Mouse (Mus musculus): Measurements from ENCODE around the gene Pip5kl1. TPM values are rescaled to one million over a fixed set of nuclear protein-coding genes. Genes with fewer than 3 reads are reported as not detected.

Gene Pip5kl1
- polyA plus RNA-seq, 2 experiments, result 0.43 to 1.9 TPM

DNA sequence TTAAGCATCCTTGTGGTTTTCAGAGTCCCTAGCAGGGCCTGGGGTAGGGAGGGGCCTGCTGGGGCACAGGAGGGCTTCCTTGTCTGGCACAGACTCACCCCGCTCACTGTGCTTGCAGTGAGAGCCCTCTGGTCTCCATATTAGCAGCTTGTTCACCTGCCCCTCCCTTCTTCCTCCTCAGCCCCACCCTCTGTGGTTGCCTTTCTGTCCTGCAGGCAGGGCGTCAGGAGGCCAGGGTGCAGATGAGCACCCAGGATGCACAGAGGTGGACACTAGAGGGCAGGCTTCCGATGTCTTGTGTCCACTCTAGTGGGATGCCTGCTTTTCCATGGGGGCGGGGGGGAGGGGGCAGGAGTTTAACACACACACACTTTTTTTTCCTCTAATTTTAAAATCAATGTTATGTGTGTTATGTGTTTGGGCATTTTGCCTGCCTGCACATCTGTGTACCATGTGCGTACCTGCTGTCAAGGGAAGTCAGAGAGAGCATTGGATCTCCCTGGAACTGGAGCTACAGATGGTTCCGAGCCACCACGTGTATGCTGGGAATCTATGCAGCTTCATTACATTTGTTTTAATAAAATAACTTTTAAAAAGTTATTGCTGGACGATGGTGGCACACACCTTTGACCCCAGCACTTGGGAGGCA is 26.9 kb downstream of the Pip5kl1 start:
- no peak for DNase-seq (ENCODE audit: low spot score)
- Histone ChIP-seq H3K27ac (replicated peaks; ENCODE audit: low read depth, low read length) (peak overlapping the region; percentile 50; the same call in 1 of the 2 replicates), H3K9ac (ENCODE audit: low read depth, low read length, severe bottlenecking) (peak overlapping the region; percentile 32; the same call in 1 of the 2 replicates), H3K27me3 (ENCODE audit: control insufficient read depth, insufficient read depth, low read length) (no peaks in the 10 kb centered on the region), H3K9me3 (ENCODE audit: control insufficient read depth, low read length) (no peaks in the 10 kb centered on the region), H3K4me1 (ENCODE audit: control insufficient read depth, insufficient read depth, low read length) (peaks cover 12% of the 10 kb centered on the region; the same call in 1 of the 2 replicates), H3K36me3 (ENCODE audit: control insufficient read depth, insufficient read depth, low read length) (peaks cover 16% of the 10 kb centered on the region), H3K4me3 (replicated peaks; ENCODE audit: low read length) (no peak overlapping the region), H3K4me2 (replicated peaks; ENCODE audit: low read depth, low read length, severe bottlenecking) (no peak overlapping the region)
- TF ChIP-seq POLR2A (IDR thresholded peaks at IDR 0.05; ENCODE audit: borderline replicate concordance, extremely low read depth, insufficient read depth, insufficient read length), result no peak
- ATAC-seq (ENCODE audit: low FRiP score, low read depth), result peak; percentile 58; the same call in 1 of the 2 replicates
- 24% methylated on average over 8 of the region's 8 CpGs for WGBS

DNA sequence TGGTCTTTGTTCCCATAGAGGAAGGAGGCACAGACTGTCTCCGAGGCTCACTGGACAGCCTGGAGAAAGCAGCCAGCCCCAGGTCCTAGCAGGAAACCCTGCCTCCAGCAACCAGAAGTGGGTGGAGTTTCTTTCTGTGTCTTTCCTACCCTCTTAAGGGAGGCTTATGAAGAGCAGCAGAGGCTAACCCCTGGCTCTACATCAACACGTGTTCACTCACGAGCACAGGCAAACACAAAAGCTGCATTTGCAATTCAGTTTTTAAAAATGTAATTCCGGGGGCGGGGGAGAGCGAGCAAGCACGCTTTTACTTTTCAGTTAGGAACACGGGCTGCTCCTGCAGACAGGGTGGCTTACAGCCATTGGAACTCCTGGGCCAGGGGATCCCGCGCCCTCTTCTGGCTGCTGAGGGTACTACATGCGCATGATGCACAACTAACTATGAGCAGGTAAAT is 28.0 kb downstream of the Pip5kl1 start:
- peak overlapping the region; percentile 22; the same call in 1 of the 2 replicates for H3K9ac ChIP-seq (ENCODE audit: low read depth, low read length, severe bottlenecking)
- no peaks in the 10 kb centered on the region for H3K27me3 ChIP-seq (ENCODE audit: control insufficient read depth, insufficient read depth, low read length)
- H3K36me3 ChIP-seq (ENCODE audit: control insufficient read depth, insufficient read depth, low read length), result peaks cover 5% of the 10 kb centered on the region
- 2% methylated on average over 11 of the region's 11 CpGs for WGBS
- DNase-seq (ENCODE audit: low spot score) (peak; percentile 78), ATAC-seq (ENCODE audit: low FRiP score, low read depth) (peak; percentile 47; the same call in 1 of the 2 replicates)
- peak overlapping the region; percentile 50 for H3K27ac ChIP-seq (replicated peaks; ENCODE audit: low read depth, low read length)
- TF ChIP-seq POLR2A (IDR thresholded peaks at IDR 0.05; ENCODE audit: borderline replicate concordance, extremely low read depth, insufficient read depth, insufficient read length), result no peak
- peaks cover 16% of the 10 kb centered on the region for H3K4me1 ChIP-seq (ENCODE audit: control insufficient read depth, insufficient read depth, low read length)
- H3K4me3 ChIP-seq (replicated peaks; ENCODE audit: low read length), result peak overlapping the region; percentile 29
- H3K9me3 ChIP-seq (ENCODE audit: control insufficient read depth, low read length), result no peaks in the 10 kb centered on the region
- peak overlapping the region; percentile 47 for H3K4me2 ChIP-seq (replicated peaks; ENCODE audit: low read depth, low read length, severe bottlenecking)

DNA sequence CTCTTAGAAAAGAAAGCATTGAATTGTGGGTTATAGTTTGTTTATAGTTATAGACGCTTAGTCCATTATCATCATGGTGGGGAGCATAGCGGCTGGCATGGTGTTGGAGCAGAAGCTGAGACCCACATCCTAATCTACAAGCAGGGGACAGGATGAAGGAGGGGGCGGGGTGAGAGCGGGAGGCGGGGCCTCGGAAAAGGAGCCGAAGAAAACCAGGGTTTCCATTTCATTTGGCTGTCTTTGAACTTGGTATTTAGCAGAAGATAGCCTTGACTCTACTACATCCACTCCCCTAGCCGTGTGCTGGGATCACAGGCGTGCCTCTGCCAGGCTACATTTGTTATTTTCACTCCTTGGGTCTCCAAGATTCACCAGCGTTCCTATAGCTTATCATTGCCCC is 30.0 kb downstream of the Pip5kl1 start:
- peaks cover 30% of the 10 kb centered on the region for H3K4me1 ChIP-seq (ENCODE audit: control insufficient read depth, insufficient read depth, low read length)
- WGBS, result 47% methylated on average over 10 of the region's 10 CpGs
- no peak overlapping the region for H3K4me2 ChIP-seq (replicated peaks; ENCODE audit: low read depth, low read length, severe bottlenecking)
- no peak for TF ChIP-seq POLR2A (IDR thresholded peaks at IDR 0.05; ENCODE audit: borderline replicate concordance, extremely low read depth, insufficient read depth, insufficient read length)
- H3K27me3 ChIP-seq (ENCODE audit: control insufficient read depth, insufficient read depth, low read length), result no peaks in the 10 kb centered on the region
- H3K9me3 ChIP-seq (ENCODE audit: control insufficient read depth, low read length), result no peaks in the 10 kb centered on the region
- no peak overlapping the region for H3K27ac ChIP-seq (replicated peaks; ENCODE audit: low read depth, low read length)
- H3K9ac ChIP-seq (ENCODE audit: low read depth, low read length, severe bottlenecking), result no peak overlapping the region
- no peak for DNase-seq (ENCODE audit: low spot score)
- ATAC-seq (ENCODE audit: low FRiP score, low read depth), result no peak
- H3K4me3 ChIP-seq (replicated peaks; ENCODE audit: low read length), result no peak overlapping the region
- no peaks in the 10 kb centered on the region for H3K36me3 ChIP-seq (ENCODE audit: control insufficient read depth, insufficient read depth, low read length)

DNA sequence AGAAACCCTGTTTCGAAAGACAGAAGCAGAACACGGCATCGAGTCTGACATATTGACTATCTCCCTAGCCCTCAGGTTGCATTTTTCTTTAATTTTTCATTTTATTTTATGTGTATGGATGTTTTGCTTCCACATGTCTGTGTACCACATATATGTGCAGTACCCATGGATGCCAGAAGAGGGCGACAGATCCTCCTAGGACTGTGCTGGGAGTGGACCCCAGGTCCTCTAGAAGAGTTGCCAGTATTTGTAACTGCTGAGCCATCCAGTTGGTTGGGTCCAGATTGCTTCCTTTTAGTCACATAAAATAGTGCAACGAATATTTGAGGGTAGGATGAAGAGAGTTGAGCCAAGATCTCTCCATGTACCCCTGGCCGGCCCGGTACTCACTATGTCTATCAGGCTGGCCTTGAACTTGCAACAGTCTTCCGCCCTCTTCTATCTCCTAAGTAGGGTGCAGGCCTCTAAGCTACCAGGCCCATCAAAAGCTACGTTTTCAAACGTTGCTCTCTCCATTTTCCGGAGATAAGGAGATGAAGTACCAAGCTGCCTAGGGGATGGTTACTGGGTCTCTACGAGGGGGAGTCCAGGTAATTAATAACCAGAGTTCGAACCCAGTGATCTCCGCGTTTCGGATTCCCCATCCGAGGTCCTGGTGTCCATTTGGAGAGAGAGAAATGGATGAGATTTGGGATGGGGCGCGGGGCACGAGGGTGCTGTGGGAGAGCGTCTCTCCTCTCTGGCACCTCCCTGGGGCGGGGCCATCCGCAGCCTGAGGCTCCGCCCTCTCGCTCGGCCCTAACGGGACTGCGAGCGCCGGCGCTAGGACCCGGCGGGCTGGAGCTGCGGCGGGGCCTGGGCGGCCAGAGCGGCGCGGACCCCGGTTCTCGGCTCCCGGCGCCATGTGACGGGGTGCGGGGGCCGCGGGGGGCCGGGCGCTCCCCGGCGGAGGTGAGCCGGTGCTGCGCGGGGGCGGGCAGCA is 31.9 kb downstream of the Pip5kl1 start:
- TF ChIP-seq POLR2A (IDR thresholded peaks at IDR 0.05; ENCODE audit: borderline replicate concordance, extremely low read depth, insufficient read depth, insufficient read length), result no peak
- Histone ChIP-seq H3K9ac (ENCODE audit: low read depth, low read length, severe bottlenecking) (peak overlapping the region; percentile 85), H3K9me3 (ENCODE audit: control insufficient read depth, low read length) (no peaks in the 10 kb centered on the region), H3K36me3 (ENCODE audit: control insufficient read depth, insufficient read depth, low read length) (no peaks in the 10 kb centered on the region), H3K27me3 (ENCODE audit: control insufficient read depth, insufficient read depth, low read length) (no peaks in the 10 kb centered on the region), H3K4me1 (ENCODE audit: control insufficient read depth, insufficient read depth, low read length) (peaks cover 26% of the 10 kb centered on the region), H3K4me2 (replicated peaks; ENCODE audit: low read depth, low read length, severe bottlenecking) (peak overlapping the region; percentile 79), H3K27ac (replicated peaks; ENCODE audit: low read depth, low read length) (peak overlapping the region; percentile 35; the same call in 1 of the 2 replicates), H3K4me3 (replicated peaks; ENCODE audit: low read length) (peak overlapping the region; percentile 82)
- DNase-seq (ENCODE audit: low spot score) (peak; percentile 79), ATAC-seq (ENCODE audit: low FRiP score, low read depth) (peak; percentile 87)
- WGBS, result 22% methylated on average over 28 of the region's 55 CpGs
